Mouse (Mus musculus): ENCODE results near the gene Slc52a3. TPM values are rescaled to one million over a fixed set of nuclear protein-coding genes. Genes with fewer than 3 reads are reported as not detected.
"Not testable (repeated sequence)": the region's sequence is repeated elsewhere in the genome, so short reads cannot be mapped to it uniquely, and the experiment has no call there.

Gene Slc52a3
- polyA plus RNA-seq, 1 experiment from 2014 or later, result 2.8 TPM

DNA sequence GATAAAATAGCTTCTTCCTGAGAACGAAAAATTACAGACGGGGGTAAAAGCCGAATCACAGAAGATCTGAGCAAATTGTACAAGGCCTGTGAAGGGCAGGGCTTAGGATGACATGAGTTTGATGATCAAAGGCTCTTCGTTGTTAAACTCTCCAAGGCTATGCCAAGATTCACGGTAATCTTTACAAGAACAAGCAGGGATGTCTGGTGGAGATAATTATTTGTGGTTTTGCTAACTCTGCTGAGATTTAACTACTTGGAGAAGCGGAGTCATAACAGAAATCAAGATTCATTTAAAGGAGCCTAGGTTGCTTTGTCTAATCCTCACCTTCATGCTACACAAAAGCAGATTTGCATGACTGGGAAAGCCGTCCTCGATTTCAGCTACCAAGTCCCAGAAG lies 9.4 kb upstream of the Slc52a3 start:
- Histone ChIP-seq H3K9me3 (ENCODE audit: control insufficient read depth, low read length) (no peaks in the 10 kb centered on the region), H3K36me3 (ENCODE audit: control insufficient read depth, insufficient read depth, low read length) (no peaks in the 10 kb centered on the region), H3K4me3 (ENCODE audit: low read depth, low read length) (no peak overlapping the region), H3K4me2 (ENCODE audit: low read depth, low read length) (no peak overlapping the region), H3K4me1 (ENCODE audit: control insufficient read depth, insufficient read depth, low read length) (peaks cover 10% of the 10 kb centered on the region), H3K27ac (replicated peaks; ENCODE audit: low read depth, low read length) (no peak overlapping the region), H3K9ac (ENCODE audit: low read depth, low read length) (no peak overlapping the region), H3K27me3 (replicated peaks; ENCODE audit: control insufficient read depth, insufficient read depth, low read length) (no peaks in the 10 kb centered on the region)
- no peak for ATAC-seq (ENCODE audit: low read depth)
- DNase-seq (ENCODE audit: low spot score), result no peak
- WGBS, result 62% methylated on average over 8 of the region's 8 CpGs

DNA sequence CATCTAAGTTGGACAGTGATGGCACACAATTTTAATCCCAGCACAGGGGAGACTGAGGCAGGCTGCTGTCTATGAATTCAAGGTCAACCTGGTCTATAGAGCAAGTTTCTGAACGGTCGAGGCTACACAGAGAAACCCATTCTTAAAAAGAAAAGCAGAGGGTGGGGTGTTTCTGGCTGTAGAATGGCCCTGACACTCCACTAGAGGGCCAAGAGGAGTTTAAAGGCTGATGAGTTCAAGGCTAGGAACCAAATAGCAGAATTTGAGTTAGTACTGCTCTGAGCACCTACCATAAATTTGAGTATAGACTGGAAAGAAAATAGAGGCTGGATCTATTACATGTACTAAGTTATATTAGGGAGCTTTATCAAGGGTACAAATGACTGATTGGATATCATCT lies 7.3 kb upstream of the Slc52a3 start:
- H3K4me3 ChIP-seq (ENCODE audit: low read depth, low read length), result no peak overlapping the region
- H3K9me3 ChIP-seq (ENCODE audit: control insufficient read depth, low read length), result no peaks in the 10 kb centered on the region
- no peaks in the 10 kb centered on the region for H3K27me3 ChIP-seq (replicated peaks; ENCODE audit: control insufficient read depth, insufficient read depth, low read length)
- no peaks in the 10 kb centered on the region for H3K36me3 ChIP-seq (ENCODE audit: control insufficient read depth, insufficient read depth, low read length)
- no peak overlapping the region for H3K27ac ChIP-seq (replicated peaks; ENCODE audit: low read depth, low read length)
- 72% methylated on average over 2 of the region's 2 CpGs for WGBS
- no peak for DNase-seq (ENCODE audit: low spot score)
- H3K4me1 ChIP-seq (ENCODE audit: control insufficient read depth, insufficient read depth, low read length), result peaks cover 10% of the 10 kb centered on the region
- H3K4me2 ChIP-seq (ENCODE audit: low read depth, low read length), result no peak overlapping the region
- no peak overlapping the region for H3K9ac ChIP-seq (ENCODE audit: low read depth, low read length)
- no peak for ATAC-seq (ENCODE audit: low read depth)

DNA sequence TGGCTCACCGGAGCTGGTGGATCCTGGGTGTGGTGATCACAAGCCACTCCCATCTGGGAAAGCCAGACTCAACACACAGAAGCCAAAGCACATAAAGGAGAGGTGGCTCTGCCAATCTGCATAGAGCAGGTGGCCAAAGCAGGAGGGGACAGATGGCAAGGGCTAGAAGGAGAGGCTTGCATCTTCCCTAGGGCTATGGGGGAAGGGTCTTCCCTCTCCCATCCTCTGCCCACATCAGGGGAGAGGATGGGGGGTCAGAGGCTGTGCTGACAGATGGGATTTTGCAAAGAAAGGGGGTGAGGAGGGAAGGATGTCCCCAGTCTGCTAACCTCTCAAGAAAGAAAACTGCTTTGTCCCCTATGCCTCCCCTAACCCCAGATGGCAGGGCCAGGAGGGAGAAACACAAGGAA lies 5.3 kb upstream of the Slc52a3 start:
- Histone ChIP-seq H3K4me2 (ENCODE audit: low read depth, low read length) (no peak overlapping the region), H3K4me1 (ENCODE audit: control insufficient read depth, insufficient read depth, low read length) (no peaks in the 10 kb centered on the region), H3K4me3 (ENCODE audit: low read depth, low read length) (no peak overlapping the region), H3K27ac (replicated peaks; ENCODE audit: low read depth, low read length) (no peak overlapping the region), H3K36me3 (ENCODE audit: control insufficient read depth, insufficient read depth, low read length) (no peaks in the 10 kb centered on the region), H3K27me3 (replicated peaks; ENCODE audit: control insufficient read depth, insufficient read depth, low read length) (peaks cover 9% of the 10 kb centered on the region; the same call in 1 of the 2 replicates), H3K9me3 (ENCODE audit: control insufficient read depth, low read length) (no peaks in the 10 kb centered on the region), H3K9ac (ENCODE audit: low read depth, low read length) (no peak overlapping the region)
- ATAC-seq (ENCODE audit: low read depth), result peak; percentile 67
- DNase-seq (ENCODE audit: low spot score), result no peak
- WGBS, result 24% methylated on average over 1 of the region's 1 CpGs

DNA sequence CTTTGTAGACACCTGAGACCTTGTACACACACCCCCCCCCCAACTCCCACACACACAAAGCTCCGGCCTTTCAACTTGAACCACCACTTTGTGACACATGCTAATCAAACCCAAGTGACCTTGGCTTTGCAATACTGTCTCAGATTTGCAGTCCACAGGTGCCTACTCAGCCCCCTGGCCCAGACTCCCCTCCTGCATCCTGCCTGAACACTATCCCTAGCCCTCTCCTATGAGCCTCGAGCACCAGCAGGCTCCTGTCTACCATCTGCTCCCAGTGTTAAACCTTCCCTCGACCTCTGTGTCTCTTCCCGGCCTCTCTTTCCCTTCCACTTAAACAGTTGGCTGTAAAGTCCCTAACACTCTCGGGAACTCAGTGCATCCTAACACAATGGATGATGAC lies 4.9 kb upstream of the Slc52a3 start:
- H3K9me3 ChIP-seq (ENCODE audit: control insufficient read depth, low read length), result no peaks in the 10 kb centered on the region
- WGBS, result 38% methylated on average over 5 of the region's 5 CpGs
- no peak overlapping the region for H3K27ac ChIP-seq (replicated peaks; ENCODE audit: low read depth, low read length)
- DNase-seq (ENCODE audit: low spot score) (no peak), ATAC-seq (ENCODE audit: low read depth) (no peak)
- no peak overlapping the region for H3K9ac ChIP-seq (ENCODE audit: low read depth, low read length)
- H3K36me3 ChIP-seq (ENCODE audit: control insufficient read depth, insufficient read depth, low read length), result no peaks in the 10 kb centered on the region
- no peak overlapping the region for H3K4me2 ChIP-seq (ENCODE audit: low read depth, low read length)
- H3K4me3 ChIP-seq (ENCODE audit: low read depth, low read length), result no peak overlapping the region
- peaks cover 2% of the 10 kb centered on the region; the same call in 1 of the 2 replicates for H3K4me1 ChIP-seq (ENCODE audit: control insufficient read depth, insufficient read depth, low read length)
- peaks cover 14% of the 10 kb centered on the region for H3K27me3 ChIP-seq (replicated peaks; ENCODE audit: control insufficient read depth, insufficient read depth, low read length)

DNA sequence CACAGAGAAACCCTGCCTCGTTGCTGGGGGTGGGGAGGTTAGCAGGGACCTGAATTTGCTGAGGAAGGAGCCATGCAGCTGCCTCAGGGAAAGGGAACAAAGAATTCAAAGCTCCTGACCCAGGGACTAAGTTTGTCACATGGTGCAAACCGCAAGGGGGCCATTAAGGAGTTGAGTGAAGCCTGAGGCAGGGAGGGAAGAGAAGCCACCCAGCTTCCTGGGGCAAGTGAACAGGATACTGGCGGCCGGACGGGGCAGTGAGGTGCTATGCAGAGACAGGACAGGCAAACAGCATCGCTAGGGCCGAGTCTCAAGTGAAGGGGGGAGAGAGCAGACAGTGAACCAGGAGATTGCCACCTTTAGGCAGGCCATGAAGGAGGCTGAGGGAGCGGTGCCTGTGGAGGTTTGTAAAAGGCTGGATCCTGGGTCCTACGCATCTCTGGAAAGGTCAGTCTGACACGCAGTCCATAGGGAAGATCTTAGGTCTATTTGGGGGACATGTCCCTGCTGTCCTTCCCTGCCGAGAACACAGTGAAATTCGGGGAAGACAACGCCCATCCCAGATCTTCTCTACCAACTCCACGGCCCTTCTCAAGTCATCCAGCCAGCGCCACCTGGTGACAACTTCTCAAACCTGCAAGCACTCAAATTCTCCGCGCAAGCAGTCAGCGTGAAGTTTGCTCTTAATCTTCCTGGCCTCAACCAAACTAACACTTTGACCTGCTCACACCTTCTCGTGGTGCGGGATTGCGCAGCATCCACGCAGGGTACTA lies 1.8 kb upstream of the Slc52a3 start:
- Histone ChIP-seq H3K9ac (ENCODE audit: low read depth, low read length) (no peak overlapping the region), H3K4me3 (ENCODE audit: low read depth, low read length) (0 out of 2 replicates have a peak overlapping the region, but pooled peaks have one; percentile 7), H3K27me3 (replicated peaks; ENCODE audit: control insufficient read depth, insufficient read depth, low read length) (peaks cover 30% of the 10 kb centered on the region), H3K4me1 (ENCODE audit: control insufficient read depth, insufficient read depth, low read length) (peaks cover 5% of the 10 kb centered on the region; the same call in 1 of the 2 replicates), H3K4me2 (ENCODE audit: low read depth, low read length) (peak overlapping the region; percentile 49), H3K36me3 (ENCODE audit: control insufficient read depth, insufficient read depth, low read length) (no peaks in the 10 kb centered on the region), H3K27ac (replicated peaks; ENCODE audit: low read depth, low read length) (no peak overlapping the region), H3K9me3 (ENCODE audit: control insufficient read depth, low read length) (no peaks in the 10 kb centered on the region)
- peak; percentile 20; the same call in 1 of the 2 replicates for ATAC-seq (ENCODE audit: low read depth)
- WGBS, result 7% methylated on average over 22 of the region's 22 CpGs
- DNase-seq (ENCODE audit: low spot score), result peak; percentile 81

DNA sequence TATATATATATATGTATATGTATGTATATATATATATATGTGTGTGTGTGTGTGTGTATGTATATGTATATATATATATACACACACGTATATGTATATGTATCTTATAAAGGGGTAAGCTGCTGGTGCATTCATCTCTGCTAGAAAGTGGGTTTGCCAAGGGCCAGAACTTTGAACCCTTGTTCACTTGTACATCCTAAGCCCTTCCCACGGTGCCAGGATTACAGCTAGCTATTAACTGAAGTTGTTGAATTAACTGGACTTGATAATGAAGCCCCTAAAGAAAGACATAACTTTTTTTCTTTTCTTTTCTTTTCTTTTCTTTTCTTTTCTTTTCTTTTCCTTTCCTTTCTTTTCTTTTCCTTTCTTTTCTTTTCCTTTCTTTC lies 872 bp downstream of the Slc52a3 start:
- H3K9me3 ChIP-seq (ENCODE audit: control insufficient read depth, low read length); H3K4me2 ChIP-seq (ENCODE audit: low read depth, low read length): not testable (repeated sequence)
- H3K27me3 ChIP-seq (replicated peaks; ENCODE audit: control insufficient read depth, insufficient read depth, low read length), result peaks cover 37% of the 10 kb centered on the region

DNA sequence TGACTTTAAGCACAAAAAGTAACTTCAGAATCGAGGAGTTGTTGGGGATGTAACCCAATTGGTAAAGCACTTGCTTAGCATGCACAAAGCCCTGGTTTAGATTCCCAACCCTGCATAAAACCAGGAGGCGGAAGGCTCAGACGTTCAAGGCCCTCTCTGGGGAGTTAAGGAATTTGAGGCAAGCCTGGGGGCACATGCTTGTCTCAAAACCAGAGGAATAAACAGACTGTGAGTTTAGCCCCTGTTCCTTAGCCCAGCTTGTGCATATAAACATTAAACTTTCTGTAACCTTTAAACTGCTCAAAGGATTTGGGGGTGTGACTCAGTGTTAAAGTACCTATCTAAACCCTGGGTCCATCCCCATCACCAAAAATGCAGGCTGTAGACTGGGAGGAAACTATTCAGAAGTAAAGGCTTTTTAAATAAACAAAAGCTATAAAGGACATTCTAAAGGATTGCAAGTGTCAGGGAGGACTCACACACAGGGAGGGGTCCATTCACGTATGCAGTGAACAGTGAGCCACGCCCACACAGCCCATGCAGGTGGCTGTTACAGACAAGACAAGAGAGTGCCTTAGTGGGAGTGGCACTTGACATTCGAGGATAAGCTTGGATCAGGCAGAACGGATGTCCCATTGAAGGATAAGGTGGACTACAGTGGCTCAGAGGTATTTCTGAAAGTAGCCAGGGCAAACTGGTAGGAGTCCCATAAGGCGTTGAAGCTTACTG lies 1.6 kb downstream of the Slc52a3 start:
- Histone ChIP-seq H3K4me1 (ENCODE audit: control insufficient read depth, insufficient read depth, low read length) (peaks cover 5% of the 10 kb centered on the region; the same call in 1 of the 2 replicates), H3K9ac (ENCODE audit: low read depth, low read length) (no peak overlapping the region), H3K36me3 (ENCODE audit: control insufficient read depth, insufficient read depth, low read length) (no peaks in the 10 kb centered on the region), H3K4me2 (ENCODE audit: low read depth, low read length) (no peak overlapping the region), H3K27me3 (replicated peaks; ENCODE audit: control insufficient read depth, insufficient read depth, low read length) (peaks cover 37% of the 10 kb centered on the region), H3K27ac (replicated peaks; ENCODE audit: low read depth, low read length) (no peak overlapping the region), H3K9me3 (ENCODE audit: control insufficient read depth, low read length) (no peaks in the 10 kb centered on the region), H3K4me3 (ENCODE audit: low read depth, low read length) (no peak overlapping the region)
- no peak for DNase-seq (ENCODE audit: low spot score)
- WGBS, result 37% methylated on average over 8 of the region's 8 CpGs
- ATAC-seq (ENCODE audit: low read depth), result no peak

More for the DNA sequence above, 872 bp downstream of the Slc52a3 start:
- H3K27ac ChIP-seq (replicated peaks; ENCODE audit: low read depth, low read length); H3K4me3 ChIP-seq (ENCODE audit: low read depth, low read length); H3K4me1 ChIP-seq (ENCODE audit: control insufficient read depth, insufficient read depth, low read length); H3K9ac ChIP-seq (ENCODE audit: low read depth, low read length); DNase-seq (ENCODE audit: low spot score); H3K36me3 ChIP-seq (ENCODE audit: control insufficient read depth, insufficient read depth, low read length); ATAC-seq (ENCODE audit: low read depth): not testable (repeated sequence)
- WGBS, result 56% methylated on average over 2 of the region's 2 CpGs

DNA sequence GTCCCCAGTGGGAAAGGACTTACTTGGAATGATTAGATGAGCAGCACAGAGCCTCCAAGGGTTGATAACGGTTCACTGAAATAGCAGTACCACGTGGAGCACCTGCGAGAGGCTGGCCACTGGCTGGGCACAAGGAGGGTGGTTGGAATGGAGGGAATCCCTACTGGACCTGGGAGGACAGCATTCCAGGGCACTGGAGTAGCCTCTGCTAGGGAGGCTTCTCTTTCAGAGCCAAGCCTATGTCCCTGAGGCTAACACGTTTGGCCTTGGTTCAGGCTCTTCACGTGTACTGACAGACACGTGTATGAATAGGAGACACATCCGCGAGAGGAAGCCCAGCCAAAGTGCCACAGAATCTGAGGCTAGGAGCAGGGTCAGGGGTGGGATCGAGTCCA lies 2.2 kb downstream of the Slc52a3 start:
- H3K9me3 ChIP-seq (ENCODE audit: control insufficient read depth, low read length), result no peaks in the 10 kb centered on the region
- no peak for DNase-seq (ENCODE audit: low spot score)
- peaks cover 5% of the 10 kb centered on the region; the same call in 1 of the 2 replicates for H3K4me1 ChIP-seq (ENCODE audit: control insufficient read depth, insufficient read depth, low read length)
- no peaks in the 10 kb centered on the region for H3K36me3 ChIP-seq (ENCODE audit: control insufficient read depth, insufficient read depth, low read length)
- peaks cover 37% of the 10 kb centered on the region for H3K27me3 ChIP-seq (replicated peaks; ENCODE audit: control insufficient read depth, insufficient read depth, low read length)
- no peak for ATAC-seq (ENCODE audit: low read depth)
- WGBS, result 62% methylated on average over 9 of the region's 9 CpGs
- no peak overlapping the region for H3K9ac ChIP-seq (ENCODE audit: low read depth, low read length)
- no peak overlapping the region for H3K4me3 ChIP-seq (ENCODE audit: low read depth, low read length)
- no peak overlapping the region for H3K27ac ChIP-seq (replicated peaks; ENCODE audit: low read depth, low read length)
- no peak overlapping the region for H3K4me2 ChIP-seq (ENCODE audit: low read depth, low read length)

Data from embryonic facial prominence, embryonic 14.5 days (tissue).